Mouse (Mus musculus) midbrain, embryonic 10.5 days (tissue): ENCODE measurements around the gene Ncapd2. TPM values are rescaled to one million over a fixed set of nuclear protein-coding genes. Genes with fewer than 3 reads are reported as not detected.

ENCODE experiments used
- DNase-seq: peaks from one replicate; pipeline ENCODE4 v3.0.0-alpha.2; 2017; ENCODE audit warnings: low spot score
- H3K27ac ChIP-seq: fragments of 300-500 bp; sonication (generic); replicated peaks from 2 replicates; pipeline ENCODE4 v1.5.1; 2016; ENCODE audit warnings: mild to moderate bottlenecking
- H3K27me3 ChIP-seq: fragments of 300-500 bp; sonication (generic); 2 replicates; pipeline ENCODE4 v1.6.1; 2016; ENCODE audit warnings: low read depth, mild to moderate bottlenecking; ENCODE audit not compliant: poor library complexity, severe bottlenecking
- H3K36me3 ChIP-seq: fragments of 300-500 bp; sonication (generic); 2 replicates; pipeline ENCODE4 v1.6.1; 2016; ENCODE audit warnings: mild to moderate bottlenecking, moderate library complexity
- H3K4me1 ChIP-seq: fragments of 300-500 bp; sonication (generic); 2 replicates; pipeline ENCODE4 v1.6.1; 2016
- H3K4me3 ChIP-seq: fragments of 300-500 bp; sonication (generic); 2 replicates; pipeline ENCODE4 v1.5.1; 2016; ENCODE audit warnings: mild to moderate bottlenecking, moderate library complexity
- H3K9me3 ChIP-seq: fragments of 300-500 bp; sonication (generic); replicated peaks from 2 replicates; pipeline ENCODE4 v1.6.1; 2016; ENCODE audit warnings: mild to moderate bottlenecking
- WGBS: fragments of 180-500 bp; shearing (Covaris S2); methylation state at CpG from one replicate; pipeline ENCODE4 v1.1.7; 2016; 5-methylcytosine and 5-hydroxymethylcytosine counted together
- polyA plus RNA-seq: library from polyadenylated mRNA; unstranded; fragments of >200 nt; fragmentation: Nextera tagmentation; extraction: Ambion mirVana; gene quantifications from 2 replicates; pipeline ENCODE4 v1.2.1, GENCODE M21; 2016

Gene Ncapd2
- polyA plus RNA-seq, 1 experiment from 2014 or later = 246 TPM

- H3K27ac ChIP-seq = no peak overlapping the region
- DNase-seq = no peak
- peaks cover 19% of the 10 kb centered on the region; the same call in 1 of the 2 replicates for H3K27me3 ChIP-seq
- H3K4me1 ChIP-seq = peaks cover 3% of the 10 kb centered on the region; the same call in 1 of the 2 replicates
- no peak overlapping the region for H3K4me3 ChIP-seq
- no peaks in the 10 kb centered on the region for H3K9me3 ChIP-seq
- no peaks in the 10 kb centered on the region for H3K36me3 ChIP-seq
- 64% methylated on average over 1 of the region's 1 CpGs for WGBS
Measured at GRCm38 (mm10) chr6:125210436-125210835, 18.9 kb upstream of the Ncapd2 start.

- 0 out of 2 replicates have a peak overlapping the region, but pooled peaks have one; percentile 50 for H3K27ac ChIP-seq
- no peaks in the 10 kb centered on the region for H3K27me3 ChIP-seq
- no peak overlapping the region for H3K4me3 ChIP-seq
- H3K36me3 ChIP-seq = peaks cover 26% of the 10 kb centered on the region
- WGBS = 85% methylated on average over 5 of the region's 5 CpGs
- H3K9me3 ChIP-seq = no peaks in the 10 kb centered on the region
- peaks cover 40% of the 10 kb centered on the region for H3K4me1 ChIP-seq
- DNase-seq = no peak
Measured at GRCm38 (mm10) chr6:125197166-125197565, 5.7 kb upstream of the Ncapd2 start.

- 41% methylated on average over 3 of the region's 3 CpGs for WGBS
- H3K36me3 ChIP-seq = peaks cover 26% of the 10 kb centered on the region
- 0 out of 2 replicates have a peak overlapping the region, but pooled peaks have one; percentile 50 for H3K27ac ChIP-seq
- no peak overlapping the region for H3K4me3 ChIP-seq
- H3K4me1 ChIP-seq = peaks cover 40% of the 10 kb centered on the region
- no peaks in the 10 kb centered on the region for H3K27me3 ChIP-seq
- no peak for DNase-seq
- no peaks in the 10 kb centered on the region for H3K9me3 ChIP-seq
Measured at GRCm38 (mm10) chr6:125196301-125196700, 4.8 kb upstream of the Ncapd2 start.

GRCm38 (mm10) chr6:125195541-125196075 lies 4.1 kb upstream of the Ncapd2 start:
- peak overlapping the region; percentile 71 for H3K27ac ChIP-seq
- 17% methylated on average over 1 of the region's 1 CpGs for WGBS
- H3K4me3 ChIP-seq = 0 out of 2 replicates have a peak overlapping the region, but pooled peaks have one; percentile 5
- no peaks in the 10 kb centered on the region for H3K9me3 ChIP-seq
- no peak for DNase-seq
- H3K27me3 ChIP-seq = no peaks in the 10 kb centered on the region
- H3K36me3 ChIP-seq = peaks cover 26% of the 10 kb centered on the region
- peaks cover 40% of the 10 kb centered on the region for H3K4me1 ChIP-seq

- Histone ChIP-seq H3K27ac (no peak overlapping the region), H3K27me3 (no peaks in the 10 kb centered on the region), H3K9me3 (no peaks in the 10 kb centered on the region), H3K4me3 (0 out of 2 replicates have a peak overlapping the region, but pooled peaks have one; percentile 21), H3K36me3 (peaks cover 42% of the 10 kb centered on the region), H3K4me1 (peaks cover 54% of the 10 kb centered on the region)
- no peak for DNase-seq
- WGBS = 85% methylated on average over 7 of the region's 7 CpGs
Measured at GRCm38 (mm10) chr6:125193390-125193789, 1.9 kb upstream of the Ncapd2 start.

- WGBS = 52% methylated on average over 5 of the region's 5 CpGs
- peaks cover 54% of the 10 kb centered on the region for H3K4me1 ChIP-seq
- H3K9me3 ChIP-seq = no peaks in the 10 kb centered on the region
- peak overlapping the region; percentile 98 for H3K27ac ChIP-seq
- peak overlapping the region; percentile 77 for H3K4me3 ChIP-seq
- no peak for DNase-seq
- no peaks in the 10 kb centered on the region for H3K27me3 ChIP-seq
- H3K36me3 ChIP-seq = peaks cover 48% of the 10 kb centered on the region
Measured at GRCm38 (mm10) chr6:125192841-125193240, 1.3 kb upstream of the Ncapd2 start.

- no peaks in the 10 kb centered on the region for H3K27me3 ChIP-seq
- peak overlapping the region; percentile 98 for H3K27ac ChIP-seq
- H3K4me3 ChIP-seq = peak overlapping the region; percentile 77
- no peaks in the 10 kb centered on the region for H3K9me3 ChIP-seq
- H3K4me1 ChIP-seq = peaks cover 50% of the 10 kb centered on the region
- peaks cover 54% of the 10 kb centered on the region for H3K36me3 ChIP-seq
- WGBS = under 1% methylated on average over 34 of the region's 34 CpGs
- peak; percentile 94 for DNase-seq
Measured at GRCm38 (mm10) chr6:125192016-125192714, 664 bp upstream of the Ncapd2 start.

- Histone ChIP-seq H3K4me3 (peak overlapping the region; percentile 77), H3K9me3 (no peaks in the 10 kb centered on the region), H3K4me1 (peaks cover 36% of the 10 kb centered on the region), H3K27me3 (no peaks in the 10 kb centered on the region), H3K36me3 (peaks cover 68% of the 10 kb centered on the region), H3K27ac (peak overlapping the region; percentile 98)
- DNase-seq = no peak
Measured at GRCm38 (mm10) chr6:125190816-125191215, 685 bp downstream of the Ncapd2 start.

- H3K27me3 ChIP-seq = no peaks in the 10 kb centered on the region
- H3K4me1 ChIP-seq = peaks cover 14% of the 10 kb centered on the region
- no peaks in the 10 kb centered on the region for H3K9me3 ChIP-seq
- H3K4me3 ChIP-seq = no peak overlapping the region
- peaks cover 88% of the 10 kb centered on the region for H3K36me3 ChIP-seq
- no peak overlapping the region for H3K27ac ChIP-seq
- WGBS = 93% methylated on average over 10 of the region's 10 CpGs
- DNase-seq = no peak
Measured at GRCm38 (mm10) chr6:125186203-125186602, 5.3 kb downstream of the Ncapd2 start.

- Histone ChIP-seq H3K36me3 (peaks cover 100% of the 10 kb centered on the region), H3K27ac (no peak overlapping the region), H3K9me3 (no peaks in the 10 kb centered on the region), H3K27me3 (no peaks in the 10 kb centered on the region), H3K4me1 (no peaks in the 10 kb centered on the region), H3K4me3 (no peak overlapping the region)
- no peak for DNase-seq
- 87% methylated on average over 5 of the region's 5 CpGs for WGBS
Measured at GRCm38 (mm10) chr6:125182133-125182532, 9.4 kb downstream of the Ncapd2 start.

- Histone ChIP-seq H3K4me1 (no peaks in the 10 kb centered on the region), H3K4me3 (no peak overlapping the region), H3K27me3 (no peaks in the 10 kb centered on the region), H3K36me3 (peaks cover 100% of the 10 kb centered on the region), H3K9me3 (no peaks in the 10 kb centered on the region), H3K27ac (no peak overlapping the region)
- WGBS = 93% methylated on average over 7 of the region's 7 CpGs
- DNase-seq = no peak
Measured at GRCm38 (mm10) chr6:125179601-125180000, 11.9 kb downstream of the Ncapd2 start.

- peaks cover 100% of the 10 kb centered on the region for H3K36me3 ChIP-seq
- no peak overlapping the region for H3K4me3 ChIP-seq
- 89% methylated on average over 5 of the region's 5 CpGs for WGBS
- H3K4me1 ChIP-seq = no peaks in the 10 kb centered on the region
- H3K27me3 ChIP-seq = no peaks in the 10 kb centered on the region
- no peaks in the 10 kb centered on the region for H3K9me3 ChIP-seq
- H3K27ac ChIP-seq = no peak overlapping the region
- DNase-seq = no peak
Measured at GRCm38 (mm10) chr6:125175469-125175868, 16.0 kb downstream of the Ncapd2 start.

GRCm38 (mm10) chr6:125173256-125173655 lies 18.2 kb downstream of the Ncapd2 start:
- no peaks in the 10 kb centered on the region for H3K4me1 ChIP-seq
- H3K27ac ChIP-seq = no peak overlapping the region
- no peak for DNase-seq
- H3K27me3 ChIP-seq = no peaks in the 10 kb centered on the region
- WGBS = 95% methylated on average over 7 of the region's 7 CpGs
- H3K36me3 ChIP-seq = peaks cover 100% of the 10 kb centered on the region
- H3K9me3 ChIP-seq = no peaks in the 10 kb centered on the region
- no peak overlapping the region for H3K4me3 ChIP-seq
